Mouse (Mus musculus) CD4-positive, CD25-positive, alpha-beta regulatory T cell, adult 2 months (primary cell): ENCODE data around the gene Fyttd1.
A peak's percentile ranks its signal among the peaks of the same experiment; 100 is the strongest.
"Not testable (repeated sequence)": the region's sequence is repeated elsewhere in the genome, so short reads cannot be mapped to it uniquely, and the experiment has no call there.

ENCODE experiments used
- DNase-seq: peaks from one replicate; pipeline ENCODE4 v3.0.0-alpha.2; 2012; ENCODE audit warnings: low read depth, low spot score

Gene Fyttd1

DNA sequence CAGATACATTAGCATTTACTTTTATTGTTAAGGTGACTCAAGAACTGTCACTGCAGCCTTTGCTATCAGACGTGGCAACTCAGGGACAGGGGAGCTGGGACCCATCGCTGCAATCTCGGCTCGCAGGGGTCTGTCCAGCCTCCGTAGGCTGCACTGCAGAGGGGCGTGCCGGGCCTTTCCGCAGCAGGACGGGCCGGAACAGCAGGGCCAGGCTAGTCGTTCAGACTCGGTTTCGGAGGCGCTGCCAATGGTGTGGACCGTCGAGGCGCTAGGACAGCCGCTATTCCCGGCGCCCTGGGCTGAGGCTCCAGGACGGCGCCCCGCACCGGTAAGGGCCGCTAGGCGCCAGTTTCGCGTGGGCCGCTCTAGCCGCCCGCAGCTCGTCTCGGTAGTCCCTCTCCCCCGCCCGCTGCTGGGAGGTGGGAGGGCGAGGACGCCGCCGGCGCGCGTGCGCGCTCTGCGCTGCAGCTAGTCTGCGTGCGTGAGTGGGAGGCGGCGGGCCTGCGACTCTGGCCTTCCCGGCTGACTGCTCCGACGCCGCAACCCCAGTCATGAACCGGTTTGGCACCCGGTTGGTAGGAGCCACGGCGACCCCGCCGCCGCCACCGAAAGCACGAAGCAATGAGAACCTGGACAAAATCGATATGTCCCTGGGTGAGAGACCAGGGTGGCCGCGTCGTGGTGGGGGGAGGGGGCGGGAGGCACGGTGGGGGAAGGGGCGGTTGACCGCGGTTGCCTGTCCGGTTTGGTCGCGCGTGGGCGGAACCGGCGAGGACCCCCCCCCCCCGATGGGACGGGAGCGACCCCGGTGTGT, at the start of gene Fyttd1, which contains the start of gene Rubcn:
Gene Fyttd1, plus strand, starts transcription at position 158 of the 814 bp plus-strand sequence.
Gene Rubcn, minus strand, starts transcription at position 424 of the 814 bp plus-strand sequence.
- peak; percentile 98 for DNase-seq

DNA sequence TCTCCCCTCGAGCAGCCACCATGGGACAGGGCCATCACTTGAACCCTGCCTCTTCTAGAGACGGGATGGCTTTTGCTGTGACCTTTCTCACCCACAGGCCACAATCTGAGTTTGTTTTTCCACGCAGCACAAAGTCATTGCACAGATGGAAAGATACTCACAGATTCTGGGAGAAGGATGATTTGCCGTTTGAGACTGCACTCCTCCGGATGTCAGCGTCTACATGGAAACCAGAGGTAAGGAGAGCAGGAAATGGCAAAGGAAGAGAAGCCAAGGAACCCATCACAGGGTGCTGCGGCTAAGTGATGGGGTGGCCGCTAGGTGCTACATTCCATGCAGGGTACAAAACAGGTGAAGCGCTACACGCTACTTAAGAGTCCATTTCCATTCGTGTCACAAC, 48.2 kb upstream of the Fyttd1 start:
- DNase-seq, result no peak

DNA sequence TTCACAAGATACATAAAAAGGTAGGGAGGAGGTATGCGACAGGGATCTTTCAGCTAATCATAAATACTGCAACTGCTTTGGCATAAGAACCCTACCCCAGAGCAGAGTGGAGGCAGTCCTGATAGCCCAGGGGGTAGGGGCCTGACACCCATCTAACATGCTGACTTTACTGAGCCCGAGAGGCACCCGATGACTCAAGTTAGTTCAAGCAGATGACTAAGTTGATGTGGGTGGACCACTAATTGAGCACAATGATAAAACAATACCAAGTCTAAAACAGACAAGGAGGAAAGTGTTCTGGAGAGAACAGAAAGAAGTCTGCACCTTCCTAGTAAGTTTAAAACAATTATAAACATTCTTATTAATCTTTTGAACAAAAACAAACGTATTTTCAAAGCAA, 45.8 kb upstream of the Fyttd1 start:
- no peak for DNase-seq

DNA sequence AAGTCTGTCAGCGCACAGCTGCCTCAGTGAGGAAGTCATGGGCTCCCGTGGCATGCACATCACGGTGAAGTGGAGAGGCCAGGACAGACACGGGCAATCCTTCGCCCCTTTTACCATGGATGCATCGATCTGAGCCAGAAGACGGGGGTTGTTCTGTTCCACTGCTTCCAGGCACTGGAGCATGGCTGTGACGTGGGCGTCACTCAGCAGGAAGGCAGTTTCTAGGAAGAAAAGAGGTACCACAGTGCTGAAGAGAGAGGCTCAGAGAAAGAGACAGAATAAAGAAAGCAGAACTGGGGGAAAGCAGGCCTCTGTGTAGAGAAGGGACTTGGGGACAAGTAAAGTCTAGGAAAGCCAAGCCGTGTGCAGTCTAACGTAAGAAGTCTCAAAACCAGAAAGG, 30.2 kb upstream of the Fyttd1 start:
- DNase-seq, result no peak

DNA sequence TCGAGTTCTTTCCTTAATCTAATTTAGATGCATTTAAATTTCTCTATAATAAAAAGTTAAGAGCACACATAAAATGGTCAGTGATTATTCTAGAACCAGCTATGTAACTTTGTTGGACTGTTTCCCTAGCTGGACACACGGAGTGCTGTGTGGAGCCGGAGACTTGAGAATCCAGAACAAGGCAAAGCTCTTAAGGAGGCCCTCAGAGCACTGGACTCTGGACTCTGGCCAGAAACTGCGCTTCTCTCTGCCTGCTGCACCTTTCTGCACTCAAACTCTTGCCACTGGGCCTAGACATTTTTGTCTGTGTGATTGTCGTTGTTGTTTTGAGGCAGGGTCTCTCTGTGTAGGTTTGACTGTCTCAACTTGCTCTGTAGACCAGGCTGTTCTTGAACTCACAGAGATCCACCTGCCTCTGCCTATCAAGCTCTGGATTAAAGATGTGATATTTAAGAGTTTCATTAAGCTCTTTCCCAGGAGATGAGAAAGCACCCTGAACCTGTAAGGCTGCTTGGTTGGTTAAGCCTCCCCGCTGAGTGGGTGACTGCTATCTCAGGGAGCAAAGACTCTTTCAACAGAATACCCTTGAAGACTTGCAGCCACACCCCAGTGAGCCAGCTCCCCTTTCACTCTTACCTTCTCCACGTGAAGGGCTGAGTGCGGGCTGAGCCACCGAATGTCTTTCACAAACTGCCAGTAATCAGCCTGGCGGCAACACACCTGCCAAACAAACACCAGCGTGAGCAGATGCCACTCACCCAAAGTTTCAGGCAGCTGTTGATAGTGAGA, 28.1 kb upstream of the Fyttd1 start:
- no peak for DNase-seq

DNA sequence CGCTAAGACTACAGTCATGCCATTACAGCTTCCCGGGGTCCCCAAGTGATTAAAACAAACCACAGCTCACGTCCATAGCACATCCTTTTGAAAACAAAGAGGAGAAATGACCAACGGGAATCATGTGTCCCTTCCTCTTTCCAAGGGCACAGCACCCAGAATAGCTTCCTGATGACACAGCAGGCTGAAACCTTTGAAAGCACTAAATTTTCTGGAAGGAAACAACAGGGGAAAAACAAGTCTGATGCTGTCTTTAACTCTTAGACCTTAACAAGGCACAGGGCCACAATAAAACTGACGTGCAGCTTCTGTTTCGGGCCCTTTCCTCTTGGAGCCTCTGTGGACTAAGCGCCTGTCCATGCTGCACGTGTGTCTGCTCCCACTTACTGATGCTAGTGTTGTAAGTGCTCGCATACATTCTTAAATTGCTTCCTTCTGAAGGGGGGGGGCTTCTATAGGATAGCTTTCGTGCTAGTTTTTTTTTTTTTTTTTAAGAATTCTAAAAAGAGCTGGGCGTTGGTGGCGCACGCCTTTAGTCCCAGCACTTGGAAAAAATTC, 23.7 kb upstream of the Fyttd1 start:
- no peak for DNase-seq

DNA sequence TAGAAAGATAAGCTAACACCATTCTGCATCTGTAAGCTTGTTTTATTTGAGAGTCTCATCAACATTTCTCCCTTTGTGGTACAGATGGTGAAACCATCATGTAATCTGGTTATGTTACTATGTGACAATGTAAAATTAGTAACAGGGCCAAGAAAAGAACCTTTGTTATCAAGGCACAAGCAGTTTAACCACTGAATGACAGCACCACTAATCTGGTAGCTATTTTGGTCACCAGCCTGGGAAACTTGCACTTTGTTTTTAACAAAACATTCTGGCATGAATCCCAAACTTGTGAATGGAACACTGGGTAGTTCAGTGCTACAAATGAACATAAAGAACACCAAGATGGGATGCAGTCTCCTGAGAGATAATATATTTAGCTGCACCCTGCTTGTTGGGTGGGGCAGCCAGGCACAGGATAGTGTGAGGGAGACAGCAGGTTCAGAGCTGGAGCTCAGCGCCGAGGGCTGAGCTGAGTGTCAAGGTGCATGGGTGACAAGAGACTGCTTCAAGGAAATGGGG, 23.2 kb upstream of the Fyttd1 start:
- no peak for DNase-seq

DNA sequence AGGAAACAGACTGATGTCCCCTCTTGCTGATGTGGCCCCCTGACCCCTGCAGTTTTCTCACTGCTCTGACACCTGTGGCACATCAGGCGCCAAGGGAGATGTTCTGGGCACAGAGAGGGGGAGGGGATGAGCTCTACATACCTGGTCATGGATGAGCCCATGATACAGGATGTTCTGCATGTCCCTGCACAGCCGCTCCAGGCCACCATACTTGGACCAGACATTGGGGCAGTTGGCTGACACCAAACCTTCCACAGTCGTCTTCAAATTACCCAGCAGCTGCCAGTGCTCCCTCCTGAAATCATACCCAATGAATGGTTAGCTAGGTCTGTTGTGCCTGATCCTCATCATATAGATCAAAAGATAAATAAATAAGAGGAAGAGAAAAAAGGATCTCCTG, 20.5 kb upstream of the Fyttd1 start:
- no peak for DNase-seq

DNA sequence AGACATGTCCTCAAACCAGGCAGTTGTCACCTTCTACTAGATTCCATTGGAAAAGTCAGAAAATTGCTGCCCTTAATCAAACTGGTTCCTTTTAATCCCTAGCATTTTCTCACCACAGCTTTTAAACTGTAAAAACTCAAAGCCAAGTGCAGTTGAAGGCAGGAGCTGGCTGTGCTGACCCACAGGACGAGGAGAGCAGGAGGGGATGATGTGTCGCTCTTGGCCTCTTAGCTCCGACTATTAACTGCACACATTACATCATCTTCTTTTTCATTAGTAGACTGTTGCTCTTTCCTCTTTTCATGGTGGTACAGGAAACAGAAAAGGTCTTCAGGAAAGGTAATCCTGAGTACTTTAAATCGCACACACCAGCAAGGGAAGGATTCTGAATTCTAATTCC, 18.9 kb upstream of the Fyttd1 start:
- no peak for DNase-seq

DNA sequence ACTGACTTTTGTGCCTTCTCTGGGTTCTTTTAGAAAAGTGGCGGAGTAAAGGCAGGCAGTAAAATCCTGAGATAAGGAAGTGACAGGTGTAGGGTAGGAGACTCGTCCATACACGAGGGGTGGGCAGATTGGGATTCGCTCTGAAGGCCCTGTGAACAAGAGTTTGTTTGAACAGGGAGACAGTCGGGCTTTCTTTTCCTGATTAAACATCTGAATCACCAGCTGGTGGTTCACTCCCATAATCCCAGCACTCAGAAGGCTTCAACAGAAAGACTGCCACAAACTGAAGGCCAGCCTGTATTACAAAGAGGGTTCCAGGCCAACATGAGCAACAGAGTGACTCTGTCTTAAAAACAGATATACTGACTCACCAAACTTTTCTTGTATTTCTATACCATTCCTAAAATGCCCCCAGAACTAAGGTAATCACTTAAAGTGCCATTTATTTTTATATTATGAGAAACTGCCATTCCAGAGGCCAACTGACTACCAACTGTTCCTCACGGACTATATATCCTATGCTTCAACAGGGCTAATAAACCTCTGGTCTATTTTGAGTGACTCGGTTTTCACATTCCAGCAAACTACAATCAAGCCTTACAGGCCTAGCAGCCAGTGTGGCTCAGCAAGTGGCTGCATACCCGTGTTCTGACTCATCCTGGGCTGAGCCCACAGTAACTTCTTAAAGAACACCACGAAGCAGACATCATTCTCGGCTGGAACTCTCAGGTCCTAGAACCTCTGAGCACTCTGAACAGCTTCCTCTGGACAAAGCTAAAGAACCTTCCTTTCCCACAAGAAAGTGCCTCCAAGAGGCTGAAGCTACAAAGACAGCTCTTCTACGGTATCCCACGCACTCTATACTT, 18.3 kb upstream of the Fyttd1 start:
- no peak for DNase-seq

DNA sequence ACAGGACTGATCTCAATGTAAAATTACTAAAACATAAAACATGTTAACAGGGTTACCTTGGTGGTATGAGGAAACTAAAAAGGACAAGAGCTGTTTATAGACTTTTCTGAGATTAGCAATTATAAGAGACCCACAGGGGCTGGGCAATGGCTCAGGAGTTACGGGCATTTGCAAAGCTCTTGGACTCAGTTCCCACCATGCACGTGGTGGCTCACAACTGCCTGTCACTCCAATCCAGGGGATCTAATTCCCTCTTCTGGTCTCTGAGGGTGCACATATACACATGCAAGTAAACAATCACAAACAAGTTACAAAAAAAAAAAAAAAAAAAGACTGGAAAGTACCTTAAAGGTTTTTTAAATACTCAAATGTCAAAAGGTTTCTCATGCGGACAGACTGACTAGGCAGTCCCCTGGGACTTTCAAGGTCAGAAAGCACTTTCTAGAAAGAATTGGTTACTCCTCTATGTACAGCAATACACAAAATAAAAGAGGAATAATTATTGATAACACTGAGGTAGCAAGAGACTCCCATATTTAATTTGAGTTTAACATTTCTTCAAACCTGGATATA, 15.4 kb upstream of the Fyttd1 start:
- DNase-seq, result no peak

DNA sequence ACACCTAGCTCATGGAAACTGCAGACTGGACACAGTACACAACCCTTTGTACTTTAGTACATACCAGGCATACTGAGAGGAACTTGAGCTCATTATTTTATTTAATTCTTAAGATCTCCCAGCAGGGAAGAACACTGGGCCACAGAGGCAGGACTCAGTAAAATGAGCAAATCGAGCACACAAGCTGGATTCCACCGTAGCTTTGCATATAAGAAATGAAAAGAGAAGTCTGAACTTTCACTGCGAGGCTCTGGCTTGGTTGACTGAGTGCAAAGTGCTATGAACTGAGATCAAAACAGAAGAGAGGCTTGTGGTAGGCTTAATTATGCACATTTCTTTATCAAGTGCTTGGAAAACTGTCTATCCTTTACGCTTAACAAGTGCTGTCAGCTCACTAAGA, 11.9 kb upstream of the Fyttd1 start:
- DNase-seq, result no peak

DNA sequence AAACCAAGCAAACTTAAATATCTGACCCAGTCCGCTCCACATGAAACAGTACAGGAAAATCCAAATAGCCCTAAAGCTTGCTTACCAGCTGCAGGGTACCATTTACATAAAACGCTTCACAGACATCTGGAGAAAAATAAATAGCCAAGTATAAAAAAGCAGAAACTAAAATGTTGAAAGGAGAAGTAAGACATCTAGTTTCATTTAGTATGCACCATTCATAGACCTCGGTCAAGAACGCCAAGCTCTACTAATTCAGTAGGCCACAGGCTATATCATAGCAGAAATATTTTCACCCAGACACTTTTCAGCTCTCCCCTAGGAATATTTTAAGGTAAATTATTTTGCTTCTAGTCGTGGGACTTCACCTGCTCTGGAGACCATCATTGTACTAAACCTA, 10.6 kb upstream of the Fyttd1 start:
- DNase-seq, result no peak

DNA sequence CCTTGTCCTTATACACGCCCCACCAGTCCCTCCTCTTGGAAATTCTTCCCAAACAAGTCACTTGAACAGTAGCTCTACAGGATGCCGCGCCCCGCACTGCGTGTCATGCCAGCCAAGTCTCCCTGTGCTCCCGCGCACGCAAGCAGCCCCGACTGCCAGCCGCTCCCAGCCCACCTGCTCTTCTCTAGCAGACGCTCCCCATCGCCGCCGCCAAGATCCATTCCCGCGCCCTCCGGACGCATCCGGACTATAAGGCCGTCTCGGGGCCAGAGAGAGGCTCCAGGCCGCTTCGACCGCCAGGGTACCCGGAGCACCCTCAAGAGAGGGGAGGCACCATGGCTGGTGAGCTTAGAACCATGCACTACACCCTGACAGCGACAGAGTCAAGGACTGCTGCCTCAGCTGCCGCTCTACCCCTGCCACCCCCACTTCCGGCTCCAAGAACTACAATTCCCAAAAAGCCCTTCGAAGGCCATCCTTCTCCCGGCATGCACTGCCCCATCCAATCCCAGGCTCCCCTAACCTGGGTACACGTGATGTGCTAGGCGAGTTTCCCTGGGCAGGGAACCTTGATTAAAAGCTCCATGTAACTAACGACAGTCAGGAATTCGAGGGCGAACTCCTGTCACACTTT, 9.3 kb upstream of the Fyttd1 start:
- peak; percentile 92 for DNase-seq

DNA sequence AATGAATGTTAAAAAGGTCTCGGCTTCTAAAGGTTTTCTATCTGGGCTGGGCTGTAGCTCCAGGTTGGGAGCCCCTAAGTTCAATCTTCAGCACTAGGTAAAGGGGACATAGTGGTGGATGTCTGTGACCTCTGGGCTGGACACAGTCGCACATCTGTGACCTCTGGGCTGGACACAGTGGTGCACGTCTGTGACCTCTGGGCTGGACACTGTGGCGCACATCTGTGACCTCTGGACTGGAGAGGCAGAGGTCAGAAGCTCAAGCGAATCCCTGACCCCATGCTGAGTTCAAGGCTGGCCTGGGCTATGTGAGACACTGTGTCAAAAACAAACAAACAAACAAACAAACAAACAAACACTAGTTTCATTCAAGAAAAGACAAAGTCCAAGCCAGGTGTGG, 7.1 kb upstream of the Fyttd1 start:
- DNase-seq, result no peak

DNA sequence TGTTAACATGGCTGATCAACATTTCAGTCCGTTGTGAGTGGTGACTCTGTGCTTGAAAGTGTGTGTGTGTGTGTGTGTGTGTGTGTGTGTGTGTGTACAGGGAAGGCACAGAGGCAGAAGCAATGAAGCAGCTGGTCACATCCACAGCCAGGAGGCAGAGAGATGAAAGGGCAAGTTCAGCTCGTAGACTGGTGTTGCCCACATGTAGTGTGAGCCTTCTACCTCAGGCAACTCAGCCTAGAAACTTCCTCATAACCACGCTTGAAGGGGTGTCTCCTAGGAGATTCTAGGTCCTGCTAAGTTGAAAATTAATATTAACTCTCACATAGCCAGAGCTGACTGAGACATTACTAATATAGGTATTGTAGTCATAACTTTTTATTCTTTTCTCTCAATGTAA, 3.9 kb upstream of the Fyttd1 start:
- DNase-seq, result no peak

DNA sequence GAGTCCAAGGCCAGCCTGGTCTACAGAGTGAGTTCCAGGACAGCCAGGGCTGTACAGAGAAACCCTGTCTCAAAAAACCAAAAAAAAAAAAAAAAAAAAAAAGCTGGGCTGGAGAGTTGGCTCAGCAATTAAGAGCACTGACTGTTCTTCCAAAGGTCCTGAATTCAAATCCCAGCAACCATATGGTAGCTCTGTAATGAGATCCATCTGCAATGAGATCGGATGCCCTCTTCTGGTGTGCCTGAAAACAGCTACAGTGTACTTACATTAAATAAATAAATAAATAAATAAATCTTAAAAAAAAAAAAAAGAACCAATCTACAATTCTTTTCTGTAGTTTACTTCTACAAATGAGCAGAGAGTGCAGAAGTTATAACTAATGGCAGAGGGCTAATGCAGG, 2.0 kb upstream of the Fyttd1 start:
- not testable (repeated sequence) for DNase-seq

DNA sequence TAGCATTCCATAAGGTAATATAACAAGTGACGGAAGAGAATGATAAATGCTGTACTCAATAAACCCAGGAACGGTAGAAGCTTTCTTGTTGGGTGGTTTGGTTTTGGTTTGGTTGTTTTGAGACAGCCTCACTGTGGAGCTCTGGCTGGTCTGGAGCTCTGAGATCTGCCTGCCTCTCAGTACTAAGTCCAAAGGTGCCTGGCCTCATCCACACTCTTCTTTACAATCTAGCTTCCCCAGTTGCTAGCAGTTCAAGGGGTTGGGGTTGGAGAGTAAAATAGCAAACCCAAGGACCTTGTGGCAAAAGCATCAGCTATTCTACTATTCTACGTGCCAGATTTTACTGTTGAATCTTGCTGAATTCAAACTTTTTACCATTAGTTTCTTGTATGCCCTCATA, 1.5 kb upstream of the Fyttd1 start:
- DNase-seq, result no peak

DNA sequence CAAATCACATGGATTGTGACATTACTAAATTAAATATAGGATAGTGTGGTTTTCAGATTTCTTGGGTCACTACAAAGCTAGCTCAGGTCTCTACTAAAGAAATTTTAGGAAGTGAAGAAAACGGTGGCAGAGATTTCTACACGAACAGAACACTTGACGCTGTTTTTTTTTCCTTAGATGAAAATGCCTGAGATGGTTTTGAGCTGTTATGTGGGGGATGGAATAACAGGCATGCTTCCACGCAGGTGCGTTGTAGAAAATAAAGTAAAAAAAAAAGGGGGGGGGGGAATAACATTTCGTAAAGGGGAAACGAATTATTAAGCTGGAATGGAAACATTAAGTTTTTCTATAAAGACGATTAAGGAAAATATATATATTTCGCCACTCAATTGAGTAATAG, 469 bp upstream of the Fyttd1 start:
- DNase-seq, result no peak

DNA sequence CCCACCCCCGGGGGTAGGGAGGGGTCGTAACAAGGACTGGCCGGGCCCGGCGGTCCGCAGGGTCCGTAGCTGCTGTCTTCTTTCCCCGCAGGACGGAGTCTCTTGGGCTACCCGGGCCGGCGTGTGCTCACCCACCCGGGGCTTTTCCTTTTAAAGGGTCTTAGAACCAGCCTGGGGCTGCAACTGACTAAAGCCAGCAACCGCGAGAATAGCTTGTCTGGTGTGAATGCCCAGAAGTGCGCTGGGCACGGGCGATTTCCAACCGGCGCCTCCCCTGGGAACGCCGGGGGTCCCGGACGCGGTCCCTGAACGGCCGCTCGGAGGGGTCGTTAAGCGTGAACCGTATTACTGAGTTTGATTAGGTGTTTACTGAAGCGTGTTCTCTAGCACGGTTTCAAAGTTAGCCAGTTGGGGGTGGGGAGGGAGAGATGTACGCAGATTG, 878 bp downstream of the Fyttd1 start:
- DNase-seq, result peak; percentile 43
